Mouse (Mus musculus) myocyte (in vitro differentiated cells): ENCODE results near the gene Hdac9. TPM values are rescaled to one million over a fixed set of nuclear protein-coding genes. Genes with fewer than 3 reads are reported as not detected.

Experiments
- H3K27me3 ChIP-seq: one replicate; pipeline ENCODE4 v1.6.1; 2011; ENCODE audit not compliant: control insufficient read depth, insufficient read depth, insufficient read length
- H3K36me3 ChIP-seq: one replicate; pipeline ENCODE4 v1.6.1; 2011; ENCODE audit not compliant: control insufficient read depth, insufficient read depth
- H3K4me2 ChIP-seq: one replicate; pipeline ENCODE4 v1.6.1; 2011; ENCODE audit warnings: low read depth, control low read depth
- H3K4me3 ChIP-seq: one replicate; pipeline ENCODE4 v1.5.1; 2011; ENCODE audit warnings: mild to moderate bottlenecking, control low read depth, moderate library complexity
- H3K79me2 ChIP-seq: one replicate; pipeline ENCODE4 v1.6.1; 2011; ENCODE audit not compliant: control insufficient read depth, insufficient read depth
- H3ac ChIP-seq: one replicate; pipeline ENCODE4 v1.6.1; 2011; ENCODE audit not compliant: control insufficient read depth, insufficient read length
- CEBPB ChIP-seq: IDR thresholded peaks from 2 replicates; pipeline ENCODE4 v1.6.1; 2011; ENCODE audit warnings: mild to moderate bottlenecking, moderate library complexity; ENCODE audit not compliant: poor library complexity, insufficient read depth, severe bottlenecking
- E2F4 ChIP-seq: IDR thresholded peaks from one replicate; pipeline ENCODE4 v1.6.1; 2011; ENCODE audit warnings: mild to moderate bottlenecking, control low read depth, moderate library complexity; ENCODE audit not compliant: insufficient read depth
- MAX ChIP-seq: IDR thresholded peaks from one replicate; pipeline ENCODE4 v1.6.1; 2011; ENCODE audit warnings: low read depth, mild to moderate bottlenecking, control low read depth
- MYOD1 ChIP-seq, 3 experiments: IDR thresholded peaks; one replicate each; pipeline ENCODE4 v1.6.1; 2011; ENCODE audit warnings: control low read depth in 2 of 3, low read depth in 2 of 3, mild to moderate bottlenecking in 2 of 3, moderate library complexity in 1 of 3; ENCODE audit not compliant: insufficient read length in 2 of 3, control insufficient read depth in 1 of 3
- MYOG ChIP-seq, 3 experiments: IDR thresholded peaks; one replicate each; pipeline ENCODE4 v1.6.1; 2011; ENCODE audit warnings: control low read depth in 2 of 3, low read depth in 2 of 3, mild to moderate bottlenecking in 2 of 3; ENCODE audit not compliant: insufficient read length in 2 of 3, control insufficient read depth in 1 of 3, insufficient read depth in 1 of 3
- POLR2A ChIP-seq: IDR thresholded peaks from one replicate; pipeline ENCODE4 v1.6.1; 2011; ENCODE audit warnings: low read depth, mild to moderate bottlenecking, control low read depth, moderate library complexity; ENCODE audit not compliant: insufficient read length
- POLR2AphosphoS2 ChIP-seq: IDR thresholded peaks from one replicate; pipeline ENCODE4 v1.6.1; 2011; ENCODE audit warnings: low read depth, control low read depth; ENCODE audit not compliant: insufficient read length
- REST ChIP-seq: IDR thresholded peaks from one replicate; pipeline ENCODE4 v1.6.1; 2011; ENCODE audit warnings: mild to moderate bottlenecking, control low read depth, moderate library complexity; ENCODE audit not compliant: insufficient read depth, insufficient read length
- SRF ChIP-seq: IDR thresholded peaks from one replicate; pipeline ENCODE4 v1.6.1; 2011; ENCODE audit warnings: low read depth; ENCODE audit not compliant: control insufficient read depth, insufficient read length
- TCF12 ChIP-seq: IDR thresholded peaks from one replicate; pipeline ENCODE4 v1.6.1; 2011; ENCODE audit warnings: mild to moderate bottlenecking, control low read depth; ENCODE audit not compliant: poor library complexity, insufficient read depth, severe bottlenecking
- TCF3 ChIP-seq: IDR thresholded peaks from one replicate; pipeline ENCODE4 v1.6.1; 2011; ENCODE audit warnings: low read depth, control low read depth; ENCODE audit not compliant: insufficient read length
- USF1 ChIP-seq: IDR thresholded peaks from one replicate; pipeline ENCODE4 v1.6.1; 2011; ENCODE audit warnings: low read depth, mild to moderate bottlenecking, control low read depth, moderate library complexity
- polyA plus RNA-seq: library from polyadenylated mRNA; unstranded; fragments of >200 nt; fragmentation: generic; extraction: Trizol; gene quantifications from one replicate; pipeline ENCODE4 v1.2.1, GENCODE M21; 2012; ENCODE audit warnings: missing spikeins

Hdac9 gene
- polyA plus RNA-seq, 1 experiment = 0.47 TPM

DNA sequence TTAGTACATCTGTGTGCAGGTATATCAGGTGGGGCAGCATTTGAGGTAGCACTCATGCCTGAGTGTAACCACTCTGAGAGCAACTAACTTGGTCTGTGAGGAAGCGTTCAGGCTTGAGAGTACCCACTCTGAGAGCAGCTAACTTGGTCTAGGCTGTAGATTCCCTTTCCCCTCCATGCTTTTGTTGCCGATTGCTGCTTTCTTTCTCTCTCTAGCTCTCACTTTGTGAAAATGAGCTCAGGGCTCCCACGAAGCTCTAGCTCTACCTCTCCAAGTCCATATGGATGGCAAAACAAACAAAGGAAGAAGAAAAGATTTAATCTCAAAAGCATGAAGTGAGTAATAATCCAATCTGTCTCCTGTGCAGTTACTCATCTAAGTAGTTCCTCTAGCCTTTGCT, 421.0 kb downstream of the Hdac9 start:
- Histone ChIP-seq H3K4me2 (no peak overlapping the region), H3K4me3 (no peak overlapping the region)
- TF ChIP-seq MAX (no peak), E2F4 (no peak), TCF12 (no peak), POLR2A (no peak), MYOD1 (IDR thresholded peaks at IDR 0.05; ENCODE audit: control insufficient read depth in 1 of 3, insufficient read length in 2 of 3, low read depth in 2 of 3) (no peak), MYOG (IDR thresholded peaks at IDR 0.05; ENCODE audit: control insufficient read depth in 1 of 3, insufficient read depth in 1 of 3, insufficient read length in 2 of 3, low read depth in 2 of 3) (no peak), TCF3 (no peak), POLR2AphosphoS2 (no peak), USF1 (no peak), SRF (no peak), REST (no peak), CEBPB (no peak)

DNA sequence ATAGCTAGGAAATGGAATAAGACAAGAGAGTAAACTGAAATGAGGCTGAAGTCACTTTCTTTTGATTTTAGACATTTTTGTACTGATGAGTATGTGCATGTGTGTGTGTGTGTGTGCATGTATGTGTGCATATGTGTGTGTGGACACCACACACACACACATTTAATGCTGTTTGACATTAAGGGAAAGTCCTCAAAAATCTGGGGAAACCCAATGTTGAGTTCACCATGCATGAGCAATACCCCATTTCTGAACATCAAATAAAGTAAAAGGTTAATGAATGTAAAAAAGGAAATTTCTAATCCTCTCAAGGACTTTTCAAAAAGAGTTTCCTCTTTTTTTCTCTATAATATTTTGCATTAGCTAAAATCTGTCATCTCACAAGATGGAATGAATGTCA, 427.3 kb downstream of the Hdac9 start:
- no peak overlapping the region for H3K4me2 ChIP-seq
- no peak overlapping the region for H3ac ChIP-seq
- H3K36me3 ChIP-seq = no peaks in the 10 kb centered on the region
- no peaks in the 10 kb centered on the region for H3K79me2 ChIP-seq
- TF ChIP-seq REST (no peak), TCF3 (no peak), USF1 (no peak), MYOD1 (IDR thresholded peaks at IDR 0.05; ENCODE audit: control insufficient read depth in 1 of 3, insufficient read length in 2 of 3, low read depth in 2 of 3) (no peak), MYOG (IDR thresholded peaks at IDR 0.05; ENCODE audit: control insufficient read depth in 1 of 3, insufficient read depth in 1 of 3, insufficient read length in 2 of 3, low read depth in 2 of 3) (no peak), SRF (no peak), POLR2A (no peak), E2F4 (no peak), TCF12 (no peak), MAX (no peak), POLR2AphosphoS2 (no peak), CEBPB (no peak)
- no peaks in the 10 kb centered on the region for H3K27me3 ChIP-seq
- no peak overlapping the region for H3K4me3 ChIP-seq

More for the DNA sequence above, 421.0 kb downstream of the Hdac9 start:
- Histone ChIP-seq H3K36me3 (no peaks in the 10 kb centered on the region), H3K79me2 (no peaks in the 10 kb centered on the region), H3K27me3 (no peaks in the 10 kb centered on the region), H3ac (no peak overlapping the region)

DNA sequence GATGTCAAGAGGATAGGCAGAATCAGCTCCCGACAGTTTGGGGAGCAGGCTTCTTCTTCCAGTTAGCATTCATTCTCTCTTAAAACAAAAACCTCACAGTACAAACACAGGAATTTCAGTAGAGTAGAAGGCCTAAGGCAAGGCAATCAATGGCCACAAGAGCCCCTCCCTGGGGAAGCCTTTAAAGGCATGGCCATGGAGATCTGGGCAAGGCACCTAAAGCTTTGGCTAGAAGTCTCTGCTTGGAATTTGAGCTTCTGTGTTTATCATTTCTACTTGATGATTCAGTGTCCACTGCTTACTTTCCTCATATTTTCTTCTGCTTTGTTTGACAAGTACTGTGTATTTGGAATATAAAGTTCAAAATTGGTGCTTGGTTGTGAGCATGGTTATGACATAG, 429.2 kb downstream of the Hdac9 start:
- H3K4me3 ChIP-seq = no peak overlapping the region

DNA sequence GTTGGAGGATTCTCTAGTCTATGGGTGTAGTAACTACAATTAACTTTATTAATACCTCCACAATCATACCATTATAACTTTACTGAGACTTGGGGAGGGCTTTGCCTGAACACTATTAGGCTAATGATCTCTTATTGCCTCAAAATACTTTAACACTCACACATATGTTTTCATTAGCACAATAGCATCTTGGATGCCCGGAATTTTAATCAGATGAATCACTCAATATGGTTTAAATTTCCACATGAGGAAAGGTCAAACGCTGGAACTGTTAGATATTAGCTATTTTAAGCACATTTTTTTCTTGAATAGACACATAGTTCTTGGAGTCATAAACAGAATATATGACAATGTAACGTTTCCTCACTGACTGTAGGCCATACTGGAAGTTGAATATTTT, 429.9 kb downstream of the Hdac9 start:
- Histone ChIP-seq H3K4me3 (no peak overlapping the region), H3K4me2 (no peak overlapping the region), H3K36me3 (no peaks in the 10 kb centered on the region), H3K27me3 (no peaks in the 10 kb centered on the region), H3ac (no peak overlapping the region), H3K79me2 (no peaks in the 10 kb centered on the region)
- TF ChIP-seq CEBPB = no peak
- no peak for TF ChIP-seq TCF12
- TF ChIP-seq TCF3 = no peak
- TF ChIP-seq POLR2A = no peak
- no peak for TF ChIP-seq E2F4
- no peak for TF ChIP-seq MYOG (IDR thresholded peaks at IDR 0.05; ENCODE audit: control insufficient read depth in 1 of 3, insufficient read depth in 1 of 3, insufficient read length in 2 of 3, low read depth in 2 of 3)
- no peak for TF ChIP-seq REST
- no peak for TF ChIP-seq MYOD1 (IDR thresholded peaks at IDR 0.05; ENCODE audit: control insufficient read depth in 1 of 3, insufficient read length in 2 of 3, low read depth in 2 of 3)
- TF ChIP-seq USF1 = no peak
- no peak for TF ChIP-seq SRF
- TF ChIP-seq POLR2AphosphoS2 = no peak

More for the DNA sequence above, 429.2 kb downstream of the Hdac9 start:
- no peaks in the 10 kb centered on the region for H3K27me3 ChIP-seq
- H3K4me2 ChIP-seq = no peak overlapping the region
- TF ChIP-seq MYOG (IDR thresholded peaks at IDR 0.05; ENCODE audit: control insufficient read depth in 1 of 3, insufficient read depth in 1 of 3, insufficient read length in 2 of 3, low read depth in 2 of 3) = no peak
- no peak for TF ChIP-seq USF1
- no peak for TF ChIP-seq SRF
- TF ChIP-seq POLR2AphosphoS2 = no peak
- no peak for TF ChIP-seq CEBPB
- TF ChIP-seq TCF12 = no peak
- H3ac ChIP-seq = no peak overlapping the region
- H3K79me2 ChIP-seq = no peaks in the 10 kb centered on the region
- no peaks in the 10 kb centered on the region for H3K36me3 ChIP-seq

DNA sequence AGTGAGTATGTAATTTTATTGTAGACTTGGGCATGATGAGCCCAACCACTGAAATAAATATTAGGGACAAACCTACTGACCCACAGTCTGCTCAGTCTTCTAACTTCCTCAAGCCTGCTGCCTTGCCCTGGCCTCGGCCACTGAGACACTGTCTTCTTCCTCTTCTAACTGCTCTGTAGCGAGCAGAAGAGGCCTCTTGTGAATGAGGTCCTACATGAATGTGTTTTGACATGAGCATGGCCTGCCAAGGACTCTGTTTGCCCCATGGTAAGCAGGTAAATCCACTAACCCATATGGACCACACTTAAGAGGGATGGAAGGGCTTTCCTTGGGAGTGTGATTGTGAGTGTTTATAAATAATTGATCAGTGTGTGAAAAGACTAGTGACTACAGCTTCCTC, 430.9 kb downstream of the Hdac9 start:
- Histone ChIP-seq H3K27me3 (no peaks in the 10 kb centered on the region), H3K79me2 (no peaks in the 10 kb centered on the region), H3K4me3 (no peak overlapping the region), H3K36me3 (no peaks in the 10 kb centered on the region), H3K4me2 (no peak overlapping the region), H3ac (no peak overlapping the region)
- no peak for TF ChIP-seq MAX
- TF ChIP-seq TCF3 = no peak
- no peak for TF ChIP-seq SRF
- no peak for TF ChIP-seq POLR2A
- no peak for TF ChIP-seq MYOG (IDR thresholded peaks at IDR 0.05; ENCODE audit: control insufficient read depth in 1 of 3, insufficient read depth in 1 of 3, insufficient read length in 2 of 3, low read depth in 2 of 3)
- no peak for TF ChIP-seq MYOD1 (IDR thresholded peaks at IDR 0.05; ENCODE audit: control insufficient read depth in 1 of 3, insufficient read length in 2 of 3, low read depth in 2 of 3)
- TF ChIP-seq POLR2AphosphoS2 = no peak
- no peak for TF ChIP-seq TCF12
